Mouse (Mus musculus) stomach, postnatal 0 days (tissue): Measurements from ENCODE around the gene Prkce.

ENCODE experiments used
- CTCF ChIP-seq: IDR thresholded peaks from 2 replicates; pipeline ENCODE4 v1.5.1; 2016; ENCODE audit warnings: antibody characterized with exemption, low read depth, mild to moderate bottlenecking, moderate library complexity
- EP300 ChIP-seq: optimal IDR thresholded peaks from 2 replicates; pipeline ENCODE3; 2016; ENCODE audit warnings: antibody characterized with exemption

- TF ChIP-seq CTCF (no peak), EP300 (no peak)
Measured at GRCm38 (mm10) chr17:86445420-86445720, 277.8 kb downstream of the Prkce start.
